Mouse (Mus musculus) kidney, adult 2 months (tissue): ENCODE measurements around the gene Dennd2a.

Source experiments
- CTCF ChIP-seq: fragments of 200-500 bp; conservative IDR thresholded peaks from 2 replicates; pipeline ENCODE4 v1.5.1; 2011; ENCODE audit warnings: low read depth, mild to moderate bottlenecking, control low read depth, low read length, moderate library complexity, mixed read lengths; ENCODE audit not compliant: insufficient read depth, insufficient read length
- POLR2A ChIP-seq: fragments of 200-500 bp; IDR thresholded peaks from one replicate; pipeline ENCODE4 v1.6.1; 2011; ENCODE audit warnings: low read depth, low read length, control low read depth

DNA sequence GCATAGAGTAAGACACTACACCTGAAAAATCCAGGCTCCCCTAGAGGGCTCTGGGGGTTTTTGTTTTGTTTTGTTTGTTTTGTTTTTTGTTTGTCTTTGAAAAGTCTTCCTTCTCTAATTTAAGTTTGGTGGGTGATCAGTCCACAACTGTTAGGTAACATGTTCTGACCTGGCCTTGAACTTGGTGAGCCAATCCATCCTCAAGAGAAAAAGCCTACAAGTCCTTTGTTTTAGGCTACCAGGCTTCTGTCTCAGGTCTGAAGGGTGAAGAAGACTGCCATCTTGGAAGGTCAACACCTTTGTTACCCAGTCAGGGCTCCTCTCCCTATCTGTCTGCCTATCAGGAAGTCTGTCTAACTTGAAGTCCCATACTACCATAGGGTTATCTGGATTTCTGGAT, 124.0 kb downstream of the Dennd2a start:
- TF ChIP-seq CTCF (no peak), POLR2A (no peak)
